Mouse (Mus musculus) CD4-positive, CD25-positive, alpha-beta regulatory T cell, adult 2 months (primary cell): ENCODE results near the gene Ckm.
A peak's percentile ranks its signal among the peaks of the same experiment; 100 is the strongest.

Source experiments
- DNase-seq: peaks from one replicate; pipeline ENCODE4 v3.0.0-alpha.2; 2012; ENCODE audit warnings: low read depth, low spot score

Gene Ckm

DNA sequence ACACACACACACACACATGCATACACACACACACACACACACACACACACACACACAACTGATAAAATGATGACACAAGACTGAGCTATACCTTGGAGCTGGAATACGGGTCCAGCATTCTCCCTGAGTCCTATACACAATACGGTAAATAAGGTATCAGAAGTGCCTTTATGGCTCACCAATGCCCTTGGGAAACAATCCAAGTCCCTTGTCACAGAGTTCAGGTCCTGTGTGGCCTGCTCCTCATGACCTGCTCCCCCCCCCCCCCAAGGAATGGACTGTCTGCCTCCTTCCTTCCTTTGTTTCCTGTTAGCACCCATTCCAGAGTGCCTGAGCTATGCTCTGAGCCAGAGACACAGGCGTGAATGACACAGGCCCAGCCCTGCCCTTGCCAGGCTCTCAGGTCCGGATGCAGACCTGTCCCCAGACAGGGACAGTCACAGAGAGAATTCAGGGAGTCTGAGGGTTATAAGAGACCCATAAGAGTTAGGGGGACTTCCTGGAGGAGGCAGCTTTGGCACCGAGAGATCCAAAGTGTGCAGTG is 62.1 kb downstream of the Ckm start:
- DNase-seq, result no peak

GRCm38 (mm10) chr7:19467638-19468037 is 63.1 kb downstream of the Ckm start:
- DNase-seq, result no peak

- no peak for DNase-seq
Observed at GRCm38 (mm10) chr7:19468279-19468678, 63.7 kb downstream of the Ckm start.

DNA sequence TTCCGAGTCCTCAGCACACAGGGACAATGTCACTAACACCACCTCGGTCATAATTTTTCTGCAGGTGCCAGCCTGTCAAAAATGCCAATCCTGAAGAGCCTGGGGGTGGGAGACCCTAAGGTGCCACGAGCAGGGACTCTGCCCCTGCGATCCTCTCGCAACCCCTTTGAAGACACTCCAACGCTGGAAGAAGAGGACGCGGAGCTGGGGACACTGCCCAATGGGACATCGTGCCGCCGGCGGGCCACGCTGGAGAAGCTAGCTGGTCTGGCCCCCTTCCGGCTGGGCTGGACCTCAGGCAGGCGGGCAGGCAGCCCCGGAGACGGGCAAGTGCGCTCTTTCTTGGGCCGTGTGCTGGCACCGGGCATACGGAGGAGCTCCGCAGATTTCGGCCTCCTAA is 64.8 kb downstream of the Ckm start:
- no peak for DNase-seq

DNA sequence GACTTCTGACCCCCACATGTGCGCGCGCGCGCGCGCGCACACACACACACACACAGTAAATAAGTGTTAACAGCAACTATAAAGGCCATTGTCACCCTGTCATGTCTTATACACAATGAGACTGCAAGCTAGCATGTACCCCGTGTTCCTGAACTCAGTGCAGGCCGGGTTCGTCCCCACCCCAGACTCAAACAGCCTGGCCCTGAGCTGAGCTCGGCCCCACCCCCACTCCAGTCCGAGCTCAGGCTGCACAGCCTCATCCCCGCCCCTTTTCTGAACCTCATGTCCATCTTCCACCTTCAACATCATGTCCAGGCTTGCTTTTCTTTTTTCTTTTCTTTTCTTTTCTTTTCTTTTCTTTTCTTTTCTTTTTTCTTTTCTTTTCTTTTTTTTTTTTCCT is 65.7 kb downstream of the Ckm start:
- no peak for DNase-seq

GRCm38 (mm10) chr7:19472403-19472802 is 67.8 kb downstream of the Ckm start:
- DNase-seq, result peak; percentile 34
